Mouse (Mus musculus): ENCODE measurements around the gene Sfmbt2.

Sfmbt2 gene

GRCm38 (mm10) chr2:10372776-10373507 is 2.6 kb downstream of the Sfmbt2 start:
- DNase-seq, result no peak

- DNase-seq, result no peak
These were observed 3.3 kb downstream of the Sfmbt2 start for GRCm38 (mm10) chr2:10373508-10374206.

GRCm38 (mm10) chr2:10374207-10375023 is 4.1 kb downstream of the Sfmbt2 start:
- no peak for DNase-seq

- no peak for DNase-seq
These were observed 4.7 kb downstream of the Sfmbt2 start for GRCm38 (mm10) chr2:10375024-10375372.

- DNase-seq, result no peak
These were observed 19.7 kb downstream of the Sfmbt2 start for GRCm38 (mm10) chr2:10389988-10390387.

GRCm38 (mm10) chr2:10390791-10391190 is 20.5 kb downstream of the Sfmbt2 start:
- no peak for DNase-seq

- no peak for DNase-seq
These were observed 24.8 kb downstream of the Sfmbt2 start for GRCm38 (mm10) chr2:10395143-10395542.

GRCm38 (mm10) chr2:10397790-10398189 is 27.5 kb downstream of the Sfmbt2 start:
- DNase-seq, result no peak

GRCm38 (mm10) chr2:10406151-10406550 is 35.8 kb downstream of the Sfmbt2 start:
- no peak for DNase-seq

GRCm38 (mm10) chr2:10409422-10409821 is 39.1 kb downstream of the Sfmbt2 start:
- no peak for DNase-seq

GRCm38 (mm10) chr2:10410069-10410468 is 39.8 kb downstream of the Sfmbt2 start:
- DNase-seq, result no peak

GRCm38 (mm10) chr2:10420944-10421420 is 50.7 kb downstream of the Sfmbt2 start:
- no peak for DNase-seq

GRCm38 (mm10) chr2:10437290-10437689 is 67.0 kb downstream of the Sfmbt2 start:
- DNase-seq, result no peak

GRCm38 (mm10) chr2:10441811-10442210 is 71.5 kb downstream of the Sfmbt2 start:
- no peak for DNase-seq

GRCm38 (mm10) chr2:10453577-10453976 is 83.3 kb downstream of the Sfmbt2 start:
- DNase-seq, result no peak

GRCm38 (mm10) chr2:10458309-10458708 is 88.0 kb downstream of the Sfmbt2 start:
- DNase-seq, result no peak

- DNase-seq, result no peak
These were observed 146.2 kb downstream of the Sfmbt2 start for GRCm38 (mm10) chr2:10516516-10516915.

- DNase-seq, result no peak
These were observed 151.6 kb downstream of the Sfmbt2 start for GRCm38 (mm10) chr2:10521719-10522415.

- no peak for DNase-seq
These were observed 155.3 kb downstream of the Sfmbt2 start for GRCm38 (mm10) chr2:10525622-10526021.

GRCm38 (mm10) chr2:10541762-10542161 is 171.5 kb downstream of the Sfmbt2 start:
- no peak for DNase-seq

GRCm38 (mm10) chr2:10542388-10542787 is 172.1 kb downstream of the Sfmbt2 start:
- DNase-seq, result no peak

GRCm38 (mm10) chr2:10558816-10559215 is 188.5 kb downstream of the Sfmbt2 start:
- no peak for DNase-seq

GRCm38 (mm10) chr2:10565491-10565890 is 195.2 kb downstream of the Sfmbt2 start:
- no peak for DNase-seq
